Mouse (Mus musculus): ENCODE measurements at regions not wholly inside any gene's neighbourhood (a gene's known extent, or its start where the extent isn't known, plus 50 kb on each side); places are given as distances from the start of the nearest gene placed in this dataset.

GRCm38 (mm10) chr14:76917139-76917929 lies 119.2 kb upstream of the Ccdc122 start:
- DNase-seq (ENCODE audit: low spot score) = no peak

GRCm38 (mm10) chr14:76913850-76914249 lies 122.7 kb upstream of the Ccdc122 start:
- no peak for DNase-seq (ENCODE audit: low spot score)

- DNase-seq (ENCODE audit: low spot score) = no peak
These were observed 124.1 kb upstream of the Ccdc122 start for GRCm38 (mm10) chr14:76912301-76913001.

DNA sequence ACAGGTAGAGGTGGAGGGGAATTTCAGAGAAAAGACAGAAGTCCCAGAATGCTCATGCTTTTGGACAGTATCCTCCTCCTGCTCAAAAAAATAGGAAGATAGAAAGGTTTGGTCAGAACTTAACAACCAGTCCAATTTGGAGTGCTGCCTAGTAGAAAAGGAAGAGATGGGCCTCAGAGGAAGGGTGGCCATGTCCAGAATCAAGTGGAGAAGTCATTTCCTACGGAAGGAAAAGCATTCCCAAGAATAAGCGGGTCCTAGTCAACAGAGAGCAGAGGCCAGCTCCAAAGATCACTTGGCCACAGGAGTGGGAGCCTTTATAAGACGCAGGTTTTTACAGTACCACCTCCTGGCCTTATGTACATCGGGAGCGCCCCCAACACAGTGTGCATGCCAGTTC lies 125.3 kb upstream of the Ccdc122 start:
- DNase-seq (ENCODE audit: low spot score) = no peak

GRCm38 (mm10) chr14:76910186-76910585 lies 126.4 kb upstream of the Ccdc122 start:
- DNase-seq (ENCODE audit: low spot score) = no peak

DNA sequence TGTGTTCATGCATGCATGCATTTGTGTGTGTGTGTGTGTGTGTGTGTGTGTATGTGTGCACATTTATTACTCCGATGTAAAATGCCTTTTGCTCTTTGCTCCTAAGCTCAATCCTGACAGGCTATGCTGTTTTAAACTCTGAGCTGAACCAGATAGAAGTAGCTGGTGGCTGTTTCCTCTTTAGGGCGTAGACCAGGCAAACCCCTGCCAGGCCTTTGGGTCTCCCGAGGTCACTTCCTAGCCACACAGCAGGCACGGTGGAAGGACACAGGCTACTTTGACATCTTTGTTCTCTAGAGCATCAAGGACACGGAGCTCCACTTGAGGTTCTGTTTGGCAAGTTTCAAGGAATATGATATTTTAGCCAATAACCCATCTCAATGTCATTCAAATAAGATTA lies 128.6 kb upstream of the Ccdc122 start:
- DNase-seq (ENCODE audit: low spot score) = no peak

DNA sequence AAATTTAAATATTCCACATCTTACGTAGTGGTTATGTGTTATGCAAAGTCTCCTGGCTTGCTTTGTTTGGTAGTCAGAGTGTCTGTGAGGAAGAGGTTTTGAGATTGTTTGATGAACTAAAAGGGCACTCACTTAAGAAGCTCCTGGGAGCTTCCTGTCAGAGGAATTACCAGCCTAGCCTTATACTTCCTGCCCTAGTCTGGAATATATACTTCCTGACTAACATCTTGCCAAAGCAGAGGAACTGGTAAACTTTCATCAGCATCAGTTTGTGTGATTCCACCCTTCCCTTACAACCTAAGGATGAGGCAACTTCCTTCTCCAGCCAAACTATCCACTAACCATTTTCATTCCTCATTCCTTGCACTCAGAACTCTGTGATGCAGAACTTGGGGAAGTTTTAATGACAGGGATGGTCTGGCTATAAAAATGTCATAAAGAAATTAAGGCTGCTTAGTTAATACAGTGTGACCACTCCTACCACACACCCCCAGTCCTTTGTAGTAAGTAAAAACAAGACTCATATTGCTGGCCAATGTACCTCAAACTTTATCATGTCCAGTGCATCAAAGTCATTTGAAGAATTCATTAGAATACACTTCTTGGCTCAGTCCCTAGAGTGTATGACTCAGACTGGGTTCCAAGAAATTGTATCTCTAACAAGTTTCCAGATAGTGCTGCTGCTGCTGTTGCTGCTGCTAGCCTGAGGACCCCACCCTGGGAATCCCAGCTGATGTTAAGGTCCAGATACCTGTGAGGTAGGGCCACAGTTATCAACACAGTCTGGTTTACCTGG lies 133.4 kb upstream of the Ccdc122 start:
- no peak for DNase-seq (ENCODE audit: low spot score)

DNA sequence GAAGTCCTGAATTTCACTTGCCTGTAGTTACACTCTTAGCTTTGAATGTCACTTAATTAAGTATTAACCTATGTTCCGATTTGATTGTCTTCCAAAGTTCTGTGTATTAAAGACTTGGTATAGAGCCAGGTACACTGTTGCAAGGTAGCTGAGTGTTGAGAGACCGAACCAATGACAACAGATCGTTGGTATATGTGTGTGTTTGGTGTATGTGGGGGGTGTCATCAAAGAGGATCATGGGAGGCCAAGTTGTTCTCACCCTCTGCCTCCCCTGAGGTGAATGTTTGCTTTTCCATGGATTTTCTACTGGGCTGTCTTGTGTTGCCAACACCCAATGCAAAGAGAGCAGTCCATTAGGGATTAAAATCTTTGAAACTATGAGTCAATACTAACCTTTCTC lies 135.1 kb upstream of the Ccdc122 start:
- DNase-seq (ENCODE audit: low spot score) = no peak

- no peak for DNase-seq (ENCODE audit: low spot score)
These were observed 137.2 kb upstream of the Ccdc122 start for GRCm38 (mm10) chr14:76899331-76899730.

- no peak for DNase-seq (ENCODE audit: low spot score)
These were observed 148.9 kb upstream of the Ccdc122 start for GRCm38 (mm10) chr14:76887708-76888107.

DNA sequence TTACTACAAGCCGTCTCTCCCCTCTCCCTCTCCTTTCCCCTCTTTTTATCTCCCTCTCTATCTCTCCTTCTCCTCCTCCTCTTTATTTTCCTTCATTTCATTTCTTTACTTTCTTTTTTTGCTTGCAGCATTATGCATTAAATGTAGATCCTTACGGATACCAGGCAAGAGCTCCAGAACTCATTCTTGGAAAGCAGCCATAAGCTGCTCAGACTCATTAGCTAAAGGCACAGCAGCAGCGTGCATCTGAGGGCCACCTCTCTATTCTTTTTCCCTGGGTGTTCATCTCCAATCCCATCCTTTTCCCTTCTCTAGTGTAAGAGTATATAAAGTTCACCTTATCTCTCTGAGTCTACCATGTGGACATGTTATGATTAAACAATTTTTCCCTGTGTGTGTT lies 149.4 kb upstream of the Ccdc122 start:
- no peak for DNase-seq (ENCODE audit: low spot score)

- DNase-seq (ENCODE audit: low spot score) = no peak
These were observed 153.3 kb upstream of the Ccdc122 start for GRCm38 (mm10) chr14:76883231-76883651.

GRCm38 (mm10) chr14:76882711-76883171 lies 153.8 kb upstream of the Ccdc122 start:
- no peak for DNase-seq (ENCODE audit: low spot score)

GRCm38 (mm10) chr14:76880851-76881250 lies 155.7 kb upstream of the Ccdc122 start:
- DNase-seq (ENCODE audit: low spot score) = no peak

DNA sequence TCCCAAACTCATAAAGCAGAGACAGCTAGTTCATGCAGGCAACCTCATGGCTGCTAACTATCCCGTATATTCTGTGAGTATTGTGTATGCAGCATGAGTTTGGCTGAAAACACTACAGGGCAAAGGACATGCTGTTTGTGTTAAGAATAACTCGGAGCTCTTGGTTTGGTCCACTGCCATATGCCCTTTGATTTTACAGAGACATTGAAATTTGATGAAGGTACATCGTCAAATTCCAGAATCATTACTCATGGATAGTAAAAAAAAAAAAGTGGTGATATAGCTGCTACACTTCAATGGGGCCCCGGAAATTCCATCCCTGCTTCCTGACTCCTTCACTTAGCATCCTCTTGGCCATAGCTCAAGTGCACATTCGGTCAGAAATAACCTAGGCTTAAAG lies 159.3 kb upstream of the Ccdc122 start:
- no peak for DNase-seq (ENCODE audit: low spot score)

GRCm38 (mm10) chr14:76876015-76876414 lies 160.6 kb upstream of the Ccdc122 start:
- DNase-seq (ENCODE audit: low spot score) = peak; percentile 9

DNA sequence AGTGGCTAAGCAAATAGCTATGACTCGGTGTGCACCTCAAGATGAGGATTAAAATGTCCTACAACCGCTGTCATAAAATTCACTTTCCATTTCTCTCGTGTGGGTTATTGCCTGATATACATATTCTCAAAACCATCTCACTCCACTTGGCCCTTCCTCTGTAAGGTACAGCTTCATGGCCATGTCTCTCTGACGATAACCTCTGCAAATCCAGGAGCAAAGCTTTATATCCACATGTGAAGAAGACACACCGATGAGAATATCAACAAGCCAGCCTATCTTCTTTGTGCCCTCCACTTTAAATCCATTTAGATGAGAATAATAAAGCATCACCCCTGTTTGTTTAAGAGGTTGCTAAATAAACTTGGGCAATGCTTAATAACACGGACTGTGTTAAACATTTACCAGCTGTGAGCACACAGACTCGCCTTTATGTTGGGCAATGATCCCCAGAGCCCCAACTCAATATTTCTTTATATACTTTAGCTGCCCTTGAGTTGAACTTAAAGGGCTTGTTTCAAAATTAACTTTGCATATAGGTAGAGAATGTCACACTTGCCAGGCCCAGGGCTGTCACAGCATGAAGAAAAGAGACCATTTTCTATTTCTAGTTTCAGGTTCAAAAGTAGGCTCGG lies 161.2 kb upstream of the Ccdc122 start:
- no peak for DNase-seq (ENCODE audit: low spot score)

GRCm38 (mm10) chr14:76874542-76875265 lies 161.9 kb upstream of the Ccdc122 start:
- DNase-seq (ENCODE audit: low spot score) = no peak

DNA sequence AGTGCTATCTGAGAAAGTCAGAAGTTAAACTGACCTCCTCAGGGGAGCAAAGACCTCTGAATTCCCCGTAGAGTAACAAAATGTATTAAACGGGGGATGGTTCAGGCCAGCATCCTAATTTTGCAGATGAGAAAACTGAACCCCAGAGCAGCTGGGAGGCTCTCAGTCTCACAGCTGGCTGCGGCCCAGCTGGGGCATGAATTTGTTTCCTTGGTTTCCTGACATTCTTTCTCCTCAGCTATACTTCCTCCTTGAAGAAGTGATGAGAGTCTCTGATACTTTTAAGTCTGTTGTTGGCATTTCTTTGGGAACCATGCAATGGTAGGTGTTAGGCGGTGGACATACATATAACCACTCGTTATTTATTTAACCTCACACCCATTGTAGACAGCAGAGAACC lies 162.9 kb upstream of the Ccdc122 start:
- DNase-seq (ENCODE audit: low spot score) = no peak

DNA sequence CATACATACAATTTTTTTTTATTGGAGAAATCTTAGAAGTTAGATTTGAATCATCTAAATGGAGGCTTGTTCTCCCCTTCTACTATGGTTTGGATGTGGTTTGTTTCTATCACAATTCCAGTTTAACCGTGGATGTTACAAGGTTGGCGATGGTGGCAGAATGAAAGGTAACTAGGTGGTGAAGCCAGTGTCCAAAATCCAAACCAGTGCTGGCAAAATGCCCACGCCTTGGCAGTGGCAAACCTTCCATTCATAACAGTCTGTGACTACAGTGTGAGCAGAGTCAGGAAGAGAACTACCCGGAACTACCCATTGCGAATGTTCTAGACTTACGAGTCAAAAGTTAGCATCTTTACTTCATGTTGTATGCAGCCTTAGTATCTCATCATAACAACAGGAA lies 163.6 kb upstream of the Ccdc122 start:
- DNase-seq (ENCODE audit: low spot score) = no peak

DNA sequence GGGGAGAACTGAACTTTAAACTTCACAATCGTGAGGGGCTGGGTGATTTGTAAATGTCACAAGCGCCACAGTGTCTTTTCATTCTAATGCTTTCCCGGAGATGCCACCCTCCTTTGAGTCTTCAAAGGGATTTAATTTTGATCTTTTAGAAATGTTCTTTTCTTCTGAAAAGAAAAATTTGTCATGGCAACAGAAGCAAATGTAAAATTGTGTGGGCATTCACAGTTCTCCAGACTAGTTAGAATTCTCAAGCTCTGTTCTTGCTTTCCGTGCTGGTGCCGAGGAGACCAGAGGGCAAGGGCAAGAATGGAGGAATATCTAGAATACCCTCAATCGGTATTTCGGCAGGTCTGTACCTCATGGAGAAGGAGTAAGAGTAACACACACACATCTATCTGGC lies 164.1 kb upstream of the Ccdc122 start:
- DNase-seq (ENCODE audit: low spot score) = no peak

- DNase-seq (ENCODE audit: low spot score) = no peak
These were observed 167.7 kb upstream of the Ccdc122 start for GRCm38 (mm10) chr14:76868831-76869230.
